Mouse (Mus musculus): ENCODE data around the gene Gpr152. TPM values are rescaled to one million over a fixed set of nuclear protein-coding genes. Genes with fewer than 3 reads are reported as not detected.

Gpr152 gene
- polyA plus RNA-seq, 1 experiment from 2014 or later: not detected

DNA sequence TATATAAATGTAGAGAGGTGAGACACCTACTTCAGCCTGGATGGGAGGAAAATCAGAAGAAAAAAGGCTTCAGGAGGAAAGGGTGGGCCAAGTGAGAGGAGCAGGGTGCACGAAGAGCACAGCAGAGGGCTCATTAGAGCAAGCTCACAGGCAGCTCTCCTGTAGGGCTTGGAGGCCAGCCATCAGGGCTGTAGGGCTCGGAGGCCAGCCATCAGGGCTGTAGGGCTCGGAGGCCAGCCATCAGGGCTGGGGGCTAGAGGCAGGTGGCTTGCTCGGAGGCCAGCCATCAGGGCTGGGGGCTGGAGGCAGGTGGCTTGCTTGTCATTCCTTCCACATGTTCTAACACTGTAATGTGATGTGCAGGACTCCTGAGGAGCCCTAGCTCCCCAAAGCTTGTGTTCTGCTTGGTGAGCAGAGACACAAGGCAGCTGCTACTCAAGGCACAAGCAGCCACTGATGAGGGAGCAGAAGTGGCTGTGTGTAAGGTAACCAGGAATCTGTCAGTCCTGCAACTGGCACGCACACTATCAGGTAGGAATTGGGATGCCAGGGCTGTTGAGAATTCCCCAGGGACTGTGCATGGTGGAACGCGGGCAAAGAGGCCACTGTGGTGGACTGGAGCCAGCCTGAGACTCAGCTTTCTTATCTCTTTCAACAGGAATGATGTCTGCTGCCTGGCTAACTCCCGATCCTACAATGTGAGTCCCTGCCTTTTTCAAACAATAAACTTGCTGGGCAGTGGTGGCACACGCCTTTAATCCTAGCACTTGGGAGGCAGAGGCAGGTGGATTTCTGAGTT lies 27.3 kb downstream of the Gpr152 start:
- no peak overlapping the region for H3K4me3 ChIP-seq (ENCODE audit: low read length)
- WGBS: 35% methylated on average over 9 of the region's 9 CpGs
- H3K9ac ChIP-seq (ENCODE audit: low read length): peak overlapping the region; percentile 53; the same call in 1 of the 2 replicates
- peak overlapping the region; percentile 92 for H3K27ac ChIP-seq (ENCODE audit: low read length)
- H3K9me3 ChIP-seq (replicated peaks; ENCODE audit: control insufficient read depth, low read length): no peaks in the 10 kb centered on the region
- ATAC-seq (replicated peaks; ENCODE audit: extremely low read depth, insufficient read depth, low FRiP score): no peak
- H3K27me3 ChIP-seq (ENCODE audit: control insufficient read depth, insufficient read depth, low read length): no peaks in the 10 kb centered on the region
- H3K36me3 ChIP-seq (ENCODE audit: control insufficient read depth, insufficient read depth): no peaks in the 10 kb centered on the region
- H3K4me1 ChIP-seq (ENCODE audit: control insufficient read depth, insufficient read depth, low read length): peaks cover 46% of the 10 kb centered on the region
- 0 out of 2 replicates have a peak overlapping the region, but pooled peaks have one; percentile 5 for H3K4me2 ChIP-seq (ENCODE audit: low read depth, low read length)

DNA sequence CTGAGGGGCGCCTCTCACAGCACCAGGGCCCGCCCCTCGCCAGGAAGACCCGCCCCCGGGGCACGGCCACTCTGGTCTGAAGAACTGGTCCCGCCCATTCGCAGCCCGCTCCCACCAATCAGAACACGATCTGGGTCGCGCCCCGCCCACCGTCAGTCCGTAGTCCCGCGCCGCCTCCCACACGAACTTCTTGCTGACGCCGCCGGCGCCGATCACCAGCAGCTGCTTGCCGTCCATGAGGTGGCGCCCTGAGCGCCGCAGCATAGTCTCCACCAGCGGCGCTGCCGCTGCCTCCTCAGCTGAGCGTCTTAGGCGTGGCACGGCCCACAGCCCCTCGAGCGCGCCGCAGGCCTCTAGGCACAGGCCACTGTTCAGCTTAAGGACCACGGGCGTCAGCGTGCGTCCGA lies 29.8 kb downstream of the Gpr152 start:
- H3K9ac ChIP-seq (ENCODE audit: low read length): peak overlapping the region; percentile 94
- peak overlapping the region; percentile 93 for H3K4me2 ChIP-seq (ENCODE audit: low read depth, low read length)
- WGBS: under 1% methylated on average over 43 of the region's 43 CpGs
- no peaks in the 10 kb centered on the region for H3K9me3 ChIP-seq (replicated peaks; ENCODE audit: control insufficient read depth, low read length)
- peak overlapping the region; percentile 97 for H3K27ac ChIP-seq (ENCODE audit: low read length)
- peaks cover 53% of the 10 kb centered on the region for H3K4me1 ChIP-seq (ENCODE audit: control insufficient read depth, insufficient read depth, low read length)
- H3K27me3 ChIP-seq (ENCODE audit: control insufficient read depth, insufficient read depth, low read length): no peaks in the 10 kb centered on the region
- H3K4me3 ChIP-seq (ENCODE audit: low read length): peak overlapping the region; percentile 58
- H3K36me3 ChIP-seq (ENCODE audit: control insufficient read depth, insufficient read depth): no peaks in the 10 kb centered on the region
- ATAC-seq (replicated peaks; ENCODE audit: extremely low read depth, insufficient read depth, low FRiP score): peak; percentile 90

DNA sequence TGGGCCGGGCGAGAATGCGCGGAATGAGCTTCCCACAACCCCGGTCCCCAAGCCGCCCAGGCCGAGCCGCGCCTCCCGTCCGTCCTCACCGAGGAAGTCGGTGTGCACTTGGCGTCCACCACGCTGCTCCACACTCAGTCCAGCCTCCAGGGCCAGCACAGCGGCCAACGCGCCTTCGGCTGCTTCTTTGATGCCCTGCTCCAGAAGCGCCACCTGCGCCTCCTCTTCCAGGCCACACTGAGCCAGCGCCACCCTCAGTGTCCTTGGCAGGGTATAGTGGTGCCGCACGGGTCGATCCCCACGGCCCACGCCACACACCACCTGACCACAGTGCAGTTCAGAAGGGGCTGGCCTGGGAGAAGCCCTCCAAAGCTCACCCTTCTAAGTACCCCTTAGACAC lies 30.2 kb downstream of the Gpr152 start:
- Histone ChIP-seq H3K4me3 (ENCODE audit: low read length) (peak overlapping the region; percentile 58), H3K4me1 (ENCODE audit: control insufficient read depth, insufficient read depth, low read length) (peaks cover 55% of the 10 kb centered on the region), H3K9ac (ENCODE audit: low read length) (peak overlapping the region; percentile 94), H3K4me2 (ENCODE audit: low read depth, low read length) (peak overlapping the region; percentile 93), H3K36me3 (ENCODE audit: control insufficient read depth, insufficient read depth) (no peaks in the 10 kb centered on the region), H3K9me3 (replicated peaks; ENCODE audit: control insufficient read depth, low read length) (no peaks in the 10 kb centered on the region), H3K27me3 (ENCODE audit: control insufficient read depth, insufficient read depth, low read length) (no peaks in the 10 kb centered on the region), H3K27ac (ENCODE audit: low read length) (peak overlapping the region; percentile 97)
- 8% methylated on average over 27 of the region's 27 CpGs for WGBS
- ATAC-seq (replicated peaks; ENCODE audit: extremely low read depth, insufficient read depth, low FRiP score): peak; percentile 19

DNA sequence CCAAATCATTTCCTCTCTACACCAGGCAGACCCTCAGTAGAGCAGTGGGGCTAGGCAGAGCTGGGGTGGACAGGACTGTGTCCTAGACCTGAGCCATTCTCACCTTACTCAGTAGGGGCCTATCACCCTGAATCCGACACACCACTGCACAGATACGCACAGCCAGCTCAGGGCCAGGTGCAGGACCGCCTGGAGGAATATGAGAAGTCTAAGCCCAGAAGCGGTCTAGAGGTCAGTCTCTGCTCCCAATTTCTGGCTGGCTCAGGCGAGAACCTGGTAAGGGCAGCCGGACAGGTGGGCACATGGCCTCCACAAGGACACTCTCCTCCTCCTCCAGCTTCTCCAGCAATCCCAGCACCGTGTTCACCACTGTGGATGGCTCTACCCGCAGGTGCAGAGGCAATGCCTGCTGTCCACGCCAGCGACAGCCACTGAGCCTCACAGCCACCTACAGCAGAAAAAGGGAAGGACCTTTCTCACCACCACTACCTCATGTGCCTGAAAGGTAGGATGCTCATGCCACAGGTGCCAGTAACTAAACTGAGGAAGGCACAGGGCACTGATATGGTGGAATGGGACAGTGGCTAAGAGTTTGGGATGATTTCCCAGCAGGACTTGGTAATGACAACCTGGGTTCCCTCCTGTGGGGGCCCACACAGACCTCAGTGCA lies 31.3 kb downstream of the Gpr152 start:
- peak overlapping the region; percentile 51 for H3K4me2 ChIP-seq (ENCODE audit: low read depth, low read length)
- no peak overlapping the region for H3K4me3 ChIP-seq (ENCODE audit: low read length)
- no peaks in the 10 kb centered on the region for H3K9me3 ChIP-seq (replicated peaks; ENCODE audit: control insufficient read depth, low read length)
- peak overlapping the region; percentile 94 for H3K9ac ChIP-seq (ENCODE audit: low read length)
- no peaks in the 10 kb centered on the region for H3K36me3 ChIP-seq (ENCODE audit: control insufficient read depth, insufficient read depth)
- ATAC-seq (replicated peaks; ENCODE audit: extremely low read depth, insufficient read depth, low FRiP score): no peak
- no peaks in the 10 kb centered on the region for H3K27me3 ChIP-seq (ENCODE audit: control insufficient read depth, insufficient read depth, low read length)
- H3K4me1 ChIP-seq (ENCODE audit: control insufficient read depth, insufficient read depth, low read length): peaks cover 65% of the 10 kb centered on the region
- H3K27ac ChIP-seq (ENCODE audit: low read length): peak overlapping the region; percentile 97
- WGBS: 88% methylated on average over 10 of the region's 10 CpGs

DNA sequence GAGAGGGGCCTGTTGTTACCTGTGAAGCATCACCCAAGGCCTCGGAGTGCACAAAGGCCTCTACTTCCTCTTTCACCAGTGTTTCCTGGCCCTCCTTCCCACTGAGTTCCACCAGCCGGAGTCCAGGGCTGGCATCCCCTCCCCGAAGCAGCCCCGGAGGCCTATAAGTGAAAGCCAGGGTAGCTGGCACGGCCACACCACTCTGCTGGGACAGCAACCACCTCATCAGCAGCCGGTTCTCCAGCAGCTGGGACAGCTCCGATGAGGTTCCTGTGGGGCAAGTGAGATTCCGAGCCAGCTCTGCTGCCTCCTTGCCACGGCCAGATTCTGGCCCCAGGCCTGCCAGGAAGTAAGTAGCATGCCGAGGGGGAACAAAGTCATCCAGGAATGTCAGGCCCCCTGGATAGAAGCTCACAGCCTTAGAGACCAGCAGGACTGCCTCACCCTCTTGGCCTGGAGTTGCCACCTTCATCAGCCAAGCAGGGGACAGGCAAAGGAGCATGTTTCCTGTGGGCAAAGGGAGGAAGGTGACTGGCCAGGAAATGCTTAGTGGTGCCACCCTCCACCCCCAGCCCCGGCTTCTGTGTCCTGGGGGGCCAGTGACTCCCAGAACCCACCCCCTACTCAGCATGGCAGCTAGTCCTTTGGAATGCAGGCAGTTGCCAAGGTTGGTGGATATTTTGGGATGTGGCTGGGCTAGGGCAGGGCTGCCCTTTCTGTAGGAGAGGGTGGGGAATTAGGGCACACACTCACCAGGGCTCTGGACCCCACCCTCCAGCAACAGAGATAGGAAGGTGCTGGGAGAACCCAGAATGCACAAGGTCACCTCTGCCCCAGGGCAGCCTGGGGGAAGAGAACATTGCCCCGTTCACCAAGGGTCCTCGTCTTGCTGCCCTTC lies 32.1 kb downstream of the Gpr152 start:
- Histone ChIP-seq H3K4me3 (ENCODE audit: low read length) (peak overlapping the region; percentile 4; the same call in 1 of the 2 replicates), H3K27ac (ENCODE audit: low read length) (peak overlapping the region; percentile 97), H3K4me1 (ENCODE audit: control insufficient read depth, insufficient read depth, low read length) (peaks cover 61% of the 10 kb centered on the region), H3K9me3 (replicated peaks; ENCODE audit: control insufficient read depth, low read length) (no peaks in the 10 kb centered on the region), H3K27me3 (ENCODE audit: control insufficient read depth, insufficient read depth, low read length) (no peaks in the 10 kb centered on the region), H3K36me3 (ENCODE audit: control insufficient read depth, insufficient read depth) (no peaks in the 10 kb centered on the region), H3K9ac (ENCODE audit: low read length) (peak overlapping the region; percentile 94), H3K4me2 (ENCODE audit: low read depth, low read length) (peak overlapping the region; percentile 51)
- 31% methylated on average over 13 of the region's 13 CpGs for WGBS
- peak; percentile 23 for ATAC-seq (replicated peaks; ENCODE audit: extremely low read depth, insufficient read depth, low FRiP score)

DNA sequence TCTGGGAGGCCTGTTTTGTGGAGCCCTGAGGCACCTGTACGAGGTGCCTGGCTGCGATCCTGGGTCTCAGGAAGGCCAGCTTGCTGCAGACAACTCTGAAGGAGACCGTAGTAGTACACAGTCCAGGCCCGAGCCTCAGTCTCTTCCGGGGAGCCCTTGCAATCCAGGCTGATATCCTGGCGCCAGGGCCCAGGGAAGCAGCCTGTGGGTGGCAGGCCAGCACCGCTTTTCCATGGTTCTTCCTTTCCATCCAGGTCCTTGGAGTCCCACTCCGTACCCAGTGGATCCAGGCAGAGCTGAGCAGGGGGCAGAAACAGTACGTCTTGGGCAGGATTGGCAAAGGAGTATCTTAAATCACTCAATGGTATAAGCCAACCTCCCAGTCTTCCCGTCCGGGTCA lies 33.3 kb downstream of the Gpr152 start:
- Histone ChIP-seq H3K27me3 (ENCODE audit: control insufficient read depth, insufficient read depth, low read length) (no peaks in the 10 kb centered on the region), H3K9me3 (replicated peaks; ENCODE audit: control insufficient read depth, low read length) (no peaks in the 10 kb centered on the region), H3K4me3 (ENCODE audit: low read length) (no peak overlapping the region), H3K4me1 (ENCODE audit: control insufficient read depth, insufficient read depth, low read length) (peaks cover 53% of the 10 kb centered on the region), H3K27ac (ENCODE audit: low read length) (peak overlapping the region; percentile 97), H3K4me2 (ENCODE audit: low read depth, low read length) (no peak overlapping the region; the same call in 1 of the 2 replicates), H3K9ac (ENCODE audit: low read length) (peak overlapping the region; percentile 94), H3K36me3 (ENCODE audit: control insufficient read depth, insufficient read depth) (no peaks in the 10 kb centered on the region)
- no peak for ATAC-seq (replicated peaks; ENCODE audit: extremely low read depth, insufficient read depth, low FRiP score)
- WGBS: 66% methylated on average over 11 of the region's 11 CpGs

DNA sequence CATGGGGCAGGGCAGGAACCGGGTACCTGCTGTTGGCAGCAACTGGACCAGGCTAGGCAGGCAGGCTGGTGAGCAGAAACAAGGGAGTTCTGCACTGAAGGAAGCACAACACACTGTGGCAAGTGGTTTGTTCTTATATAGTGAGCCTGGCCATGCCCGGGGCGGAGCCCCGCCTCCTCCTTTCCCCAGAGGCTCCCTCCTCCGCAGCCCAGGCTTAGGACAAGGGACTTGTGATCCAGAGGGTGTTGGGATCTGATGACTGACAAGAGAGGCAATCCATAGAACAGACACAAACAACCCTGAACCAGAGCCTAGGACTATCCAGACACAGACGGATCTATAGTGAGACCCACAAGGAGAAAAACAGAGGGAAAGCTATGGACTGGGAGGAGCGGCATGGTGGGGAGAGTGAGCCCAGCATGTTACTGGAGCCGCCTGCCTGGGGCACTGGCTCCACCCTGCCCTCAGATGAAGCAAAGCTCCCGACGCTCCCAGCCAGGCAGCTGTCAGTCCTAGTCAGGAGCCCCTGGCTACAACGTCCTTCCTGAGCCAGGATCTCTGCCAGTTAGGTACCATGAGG lies 35.9 kb downstream of the Gpr152 start, which contains the start of gene Carns1:
Carns1 (minus strand) TSS at position 112 of the 580 bp plus-strand sequence.
- peak; percentile 50 for ATAC-seq (replicated peaks; ENCODE audit: extremely low read depth, insufficient read depth, low FRiP score)
- Histone ChIP-seq H3K27ac (ENCODE audit: low read length) (peak within 1 kb of the TSS; percentile 88), H3K36me3 (ENCODE audit: control insufficient read depth, insufficient read depth) (no peaks in the 10 kb centered on the region), H3K9me3 (replicated peaks; ENCODE audit: control insufficient read depth, low read length) (no peaks in the 10 kb centered on the region), H3K4me2 (ENCODE audit: low read depth, low read length) (peak within 1 kb of the TSS; percentile 68), H3K4me3 (ENCODE audit: low read length) (peak within 1 kb of the TSS; percentile 46), H3K4me1 (ENCODE audit: control insufficient read depth, insufficient read depth, low read length) (peaks cover 45% of the 10 kb centered on the region), H3K27me3 (ENCODE audit: control insufficient read depth, insufficient read depth, low read length) (no peaks in the 10 kb centered on the region), H3K9ac (ENCODE audit: low read length) (peak within 1 kb of the TSS; percentile 66)
- 10% methylated on average over 11 of the region's 11 CpGs for WGBS

DNA sequence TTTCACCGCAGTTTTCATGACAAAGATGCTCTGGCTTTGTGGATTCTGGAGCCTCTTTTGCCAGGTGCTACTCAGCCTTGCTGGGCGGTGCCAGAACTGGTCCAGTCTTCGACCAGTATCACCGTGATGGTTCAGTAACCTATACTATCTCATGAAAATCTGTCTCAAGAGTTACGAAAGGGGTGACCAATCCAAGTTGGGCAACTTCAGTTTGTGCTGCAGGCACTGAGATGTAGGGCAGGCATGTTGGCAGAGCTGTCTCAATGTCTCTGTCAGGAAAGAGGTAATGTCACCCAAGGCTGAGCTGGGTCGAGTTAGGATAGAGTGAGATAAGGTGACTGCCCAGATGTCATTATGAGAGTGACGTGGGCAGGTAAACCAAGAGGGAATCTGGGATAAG lies 40.8 kb downstream of the Gpr152 start:
- H3K4me1 ChIP-seq (ENCODE audit: control insufficient read depth, insufficient read depth, low read length): peaks cover 14% of the 10 kb centered on the region
- no peak for ATAC-seq (replicated peaks; ENCODE audit: extremely low read depth, insufficient read depth, low FRiP score)
- 81% methylated on average over 7 of the region's 7 CpGs for WGBS
- H3K9ac ChIP-seq (ENCODE audit: low read length): no peak overlapping the region
- no peaks in the 10 kb centered on the region for H3K36me3 ChIP-seq (ENCODE audit: control insufficient read depth, insufficient read depth)
- H3K4me2 ChIP-seq (ENCODE audit: low read depth, low read length): no peak overlapping the region
- H3K27ac ChIP-seq (ENCODE audit: low read length): no peak overlapping the region
- no peak overlapping the region for H3K4me3 ChIP-seq (ENCODE audit: low read length)
- H3K27me3 ChIP-seq (ENCODE audit: control insufficient read depth, insufficient read depth, low read length): no peaks in the 10 kb centered on the region
- H3K9me3 ChIP-seq (replicated peaks; ENCODE audit: control insufficient read depth, low read length): no peaks in the 10 kb centered on the region

All from heart, embryonic 16.5 days (tissue).